Mouse (Mus musculus) adrenal gland, adult 18-20 months (tissue): ENCODE measurements at regions not wholly inside any gene's neighbourhood (a gene's known extent, or its start where the extent isn't known, plus 50 kb on each side); places are given as distances from the start of the nearest gene placed in this dataset.

ENCODE experiments used
- DNase-seq, 2 experiments: peaks; one replicate each; pipeline ENCODE4 v3.0.0; 2021 to 2022; ENCODE audit warnings: low spot score in 2 of 2

GRCm38 (mm10) chr12:58743800-58744199 is 268.0 kb downstream of the Sec23a start:
- no peak for DNase-seq

GRCm38 (mm10) chr12:58728094-58728493 is 283.7 kb downstream of the Sec23a start:
- no peak for DNase-seq

- no peak for DNase-seq
Measured at GRCm38 (mm10) chr12:58727547-58727946, 284.3 kb downstream of the Sec23a start.

- no peak for DNase-seq
Measured at GRCm38 (mm10) chr12:58717908-58718307, 293.9 kb downstream of the Sec23a start.

- no peak for DNase-seq
Measured at GRCm38 (mm10) chr12:58714207-58714606, 297.6 kb downstream of the Sec23a start.

GRCm38 (mm10) chr12:58695680-58696079 is 316.1 kb downstream of the Sec23a start:
- DNase-seq: no peak

GRCm38 (mm10) chr12:58669914-58670635 is 341.7 kb downstream of the Sec23a start:
- DNase-seq: no peak

- DNase-seq: no peak
Measured at GRCm38 (mm10) chr12:58654530-58655056, 357.2 kb downstream of the Sec23a start.

GRCm38 (mm10) chr12:58653751-58654150 is 358.1 kb downstream of the Sec23a start:
- DNase-seq: no peak

- no peak for DNase-seq
Measured at GRCm38 (mm10) chr12:58653222-58653621, 358.6 kb downstream of the Sec23a start.

- DNase-seq: no peak
Measured at GRCm38 (mm10) chr12:58652701-58653100, 359.1 kb downstream of the Sec23a start.

GRCm38 (mm10) chr12:58648322-58648721 is 363.5 kb downstream of the Sec23a start:
- DNase-seq: no peak

GRCm38 (mm10) chr12:58643843-58644242 is 368.0 kb downstream of the Sec23a start:
- no peak for DNase-seq

GRCm38 (mm10) chr12:58639478-58639877 is 370.4 kb upstream of the Clec14a start:
- no peak for DNase-seq

GRCm38 (mm10) chr12:58638260-58638659 is 369.2 kb upstream of the Clec14a start:
- DNase-seq: peak in 1 of 2 experiments; percentile 2

GRCm38 (mm10) chr12:58632529-58632928 is 363.4 kb upstream of the Clec14a start:
- DNase-seq: no peak

GRCm38 (mm10) chr12:58628817-58629216 is 359.7 kb upstream of the Clec14a start:
- no peak for DNase-seq

GRCm38 (mm10) chr12:58625144-58625543 is 356.1 kb upstream of the Clec14a start:
- DNase-seq: no peak

- no peak for DNase-seq
Measured at GRCm38 (mm10) chr12:58619508-58620310, 350.6 kb upstream of the Clec14a start.

GRCm38 (mm10) chr12:58594781-58595180 is 325.7 kb upstream of the Clec14a start:
- no peak for DNase-seq

GRCm38 (mm10) chr12:58591480-58591829 is 322.4 kb upstream of the Clec14a start:
- DNase-seq: no peak
